Mouse (Mus musculus) CD4-positive, CD25-positive, alpha-beta regulatory T cell, adult 2 months (primary cell): Measurements from ENCODE around the gene Cst11.
"Not testable (repeated sequence)": the region's sequence is repeated elsewhere in the genome, so short reads cannot be mapped to it uniquely, and the experiment has no call there.

ENCODE experiments used
- DNase-seq: peaks from one replicate; pipeline ENCODE4 v3.0.0-alpha.2; 2012; ENCODE audit warnings: low read depth, low spot score

Cst11 gene

DNA sequence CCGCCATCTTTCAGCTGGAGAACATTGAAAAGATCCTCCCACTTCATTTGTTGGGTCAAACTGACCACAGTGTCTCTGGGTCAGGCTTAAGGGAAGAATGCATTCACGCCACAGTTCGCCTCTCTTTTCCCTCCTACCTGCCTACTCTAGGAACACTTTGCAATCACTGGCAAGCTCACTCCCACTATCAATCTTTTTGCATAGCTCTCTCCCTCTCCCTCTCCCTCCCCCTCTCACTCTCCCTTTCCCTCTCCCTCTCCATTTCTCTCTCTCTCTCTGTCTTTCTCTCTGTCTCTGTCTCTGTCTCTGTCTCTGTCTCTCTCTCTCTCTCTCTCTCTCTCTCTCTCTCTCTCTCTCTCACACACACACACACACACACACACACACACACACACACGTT, at the start of gene Cst11:
TSS of gene Cst11 (minus strand) at position 101 of the 400 bp plus-strand sequence.
- not testable (repeated sequence) for DNase-seq

- no peak for DNase-seq
Observed at GRCm38 (mm10) chr2:148819909-148820308, 48.6 kb upstream of the Cst11 start, which contains the start of gene Cst13. Gene Cst13 (plus strand): TSS chr2:148820081.

DNA sequence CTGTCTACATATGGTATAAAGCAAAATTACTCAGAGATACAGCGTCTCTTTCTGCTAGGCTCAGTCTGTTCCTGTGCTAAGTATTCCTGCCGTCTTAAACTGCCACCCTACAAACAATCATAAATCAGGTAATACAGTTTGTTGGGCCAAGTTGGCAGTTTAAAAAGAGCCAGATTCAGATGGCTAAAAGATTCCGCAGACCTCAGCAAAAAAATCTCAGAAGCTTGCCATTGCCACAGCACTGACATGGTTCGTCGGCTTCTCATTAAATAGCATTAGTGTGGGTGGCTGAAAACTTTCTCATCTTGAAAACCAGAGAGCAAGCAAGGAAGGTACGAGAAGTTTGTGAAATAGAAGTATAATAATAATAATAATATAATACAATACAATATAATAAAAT, 35.4 kb upstream of the Cst11 start:
- no peak for DNase-seq

DNA sequence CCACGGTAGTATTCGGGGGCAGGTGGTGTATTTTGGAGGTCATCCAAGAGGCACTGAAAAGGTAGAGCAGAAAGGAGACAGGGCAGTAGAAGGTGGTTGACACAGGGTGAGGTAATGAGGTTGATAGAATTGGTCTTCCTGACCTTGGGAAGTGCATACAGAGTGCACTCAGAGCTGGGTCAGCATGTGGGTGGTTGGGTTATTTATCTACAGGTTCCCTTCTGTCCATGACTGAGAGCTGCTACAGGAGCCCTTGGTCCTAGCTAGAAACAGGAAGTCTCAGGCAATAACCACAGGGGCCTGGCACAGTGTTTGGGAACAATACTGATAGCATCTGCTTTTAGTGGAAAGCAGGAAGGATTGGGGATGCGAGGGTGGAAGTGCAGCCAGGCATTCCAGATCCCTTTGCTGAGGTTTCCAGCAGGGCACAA, 30.2 kb upstream of the Cst11 start:
- no peak for DNase-seq

- no peak for DNase-seq
Observed at GRCm38 (mm10) chr2:148798485-148798884, 27.2 kb upstream of the Cst11 start, which contains the start of gene Cst8. Gene Cst8 (plus strand): TSS chr2:148798785.

DNA sequence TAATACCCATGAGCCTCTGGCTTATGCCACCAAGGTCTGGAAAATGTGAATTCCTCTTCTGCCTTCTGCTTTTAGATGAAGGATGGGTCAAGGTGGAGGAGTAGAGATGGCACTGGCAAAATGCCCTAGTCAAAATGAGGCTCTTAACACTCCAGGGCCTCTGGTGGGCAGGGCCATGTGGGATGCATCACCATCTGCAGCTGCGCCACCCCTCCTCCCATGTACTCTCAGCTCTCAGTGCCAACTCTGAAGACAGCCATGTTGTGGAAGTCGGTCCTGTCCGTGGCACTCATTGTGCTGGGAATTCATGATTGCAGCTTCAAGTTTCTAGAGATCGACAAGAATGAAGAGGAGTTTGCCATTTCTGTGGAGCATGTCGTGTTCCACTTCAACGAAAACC, 17.8 kb upstream of the Cst11 start, which contains the start of gene Cst12:
TSS of gene Cst12 (plus strand) at position 220 of the 400 bp plus-strand sequence.
- DNase-seq, result no peak

DNA sequence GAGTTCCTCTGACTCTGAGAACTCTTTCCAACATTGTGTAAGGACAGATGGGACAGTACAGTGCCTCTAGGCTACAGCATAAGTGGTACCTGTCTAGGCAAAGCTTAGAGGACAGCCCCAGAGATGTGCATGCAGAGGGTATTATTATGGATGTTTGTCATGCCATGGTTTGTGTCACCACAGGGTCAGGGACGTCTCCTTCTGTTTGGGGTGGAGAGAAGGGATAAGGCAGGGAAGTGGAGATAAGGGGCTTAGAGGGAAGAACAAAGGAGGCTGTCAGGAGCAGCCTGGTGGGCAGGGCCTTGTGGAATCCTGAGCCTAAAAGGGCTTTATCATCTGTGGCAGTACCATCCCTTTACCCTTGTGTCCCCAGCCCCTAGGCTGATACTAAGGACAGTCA, 10.4 kb upstream of the Cst11 start, which contains the start of gene 8030411F24Rik:
TSS of gene 8030411F24Rik (plus strand) at position 301 of the 400 bp plus-strand sequence.
- DNase-seq, result no peak

DNA sequence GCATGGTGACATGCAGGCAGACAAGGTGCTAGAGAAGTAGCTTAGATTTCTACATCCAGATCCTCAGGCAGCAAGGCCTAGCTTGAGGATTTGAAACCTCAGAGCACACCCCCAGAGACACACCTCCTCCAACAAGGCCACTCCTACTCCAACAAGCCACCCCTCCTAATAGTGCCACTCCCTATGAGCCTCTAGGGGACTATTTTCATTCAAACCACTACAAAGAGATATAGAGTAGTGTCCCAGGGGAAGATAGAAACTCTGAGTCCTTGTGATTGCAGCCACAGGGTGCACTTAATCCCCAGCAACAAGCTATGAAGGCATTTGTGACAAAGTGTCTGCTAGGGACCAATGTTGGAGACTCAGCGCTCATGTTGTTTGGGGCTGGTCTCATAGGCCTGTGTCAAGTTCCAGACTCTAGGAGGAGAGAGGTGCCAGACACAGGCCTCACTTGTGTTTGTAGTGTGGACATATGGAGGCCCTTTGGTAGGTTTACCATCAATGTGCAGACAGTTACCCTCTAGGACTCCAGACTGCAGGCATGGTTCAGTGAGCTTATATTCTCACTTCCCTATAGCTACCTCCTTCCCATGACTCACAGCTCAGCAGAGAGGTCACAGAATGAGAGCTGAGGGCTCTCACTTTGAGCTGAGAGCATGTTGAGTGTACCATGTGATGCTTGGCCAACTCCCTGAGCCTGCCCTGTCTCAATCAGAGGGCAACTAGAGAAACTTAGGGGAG, 7.5 kb downstream of the Cst11 start:
- no peak for DNase-seq

DNA sequence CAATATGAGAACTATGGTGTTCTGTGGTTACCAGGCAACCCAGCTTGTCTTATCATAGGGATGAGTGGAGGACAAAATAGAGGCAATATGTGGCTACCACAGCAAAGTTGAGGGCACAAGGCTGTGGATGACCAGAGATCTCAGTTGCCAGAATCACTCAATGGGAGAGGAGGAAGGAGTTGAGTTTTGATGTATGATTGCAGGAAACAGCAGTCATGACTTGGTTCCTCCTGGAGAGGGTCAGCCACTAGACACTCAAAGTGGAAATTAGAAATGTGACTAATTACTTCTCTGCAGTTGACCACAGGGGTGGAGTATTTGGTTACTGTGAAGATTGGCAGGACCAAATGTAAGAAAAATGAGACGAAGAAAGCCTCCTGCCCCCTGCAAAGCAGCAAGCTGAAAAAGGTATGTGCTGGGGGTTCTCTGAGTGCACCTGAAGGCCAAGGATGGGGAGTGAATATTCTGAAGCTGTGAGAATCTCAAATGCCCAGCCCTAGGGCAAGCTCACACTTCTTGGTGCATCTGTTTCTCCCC, 16.9 kb downstream of the Cst11 start:
- DNase-seq, result no peak

- peak; percentile 86 for DNase-seq
Observed at GRCm38 (mm10) chr2:148751893-148752813, 19.1 kb downstream of the Cst11 start.

GRCm38 (mm10) chr2:148750058-148750457, 21.2 kb downstream of the Cst11 start, which contains the start of gene Cstl1:
Gene Cstl1 (plus strand): TSS chr2:148750358.
- DNase-seq, result no peak

DNA sequence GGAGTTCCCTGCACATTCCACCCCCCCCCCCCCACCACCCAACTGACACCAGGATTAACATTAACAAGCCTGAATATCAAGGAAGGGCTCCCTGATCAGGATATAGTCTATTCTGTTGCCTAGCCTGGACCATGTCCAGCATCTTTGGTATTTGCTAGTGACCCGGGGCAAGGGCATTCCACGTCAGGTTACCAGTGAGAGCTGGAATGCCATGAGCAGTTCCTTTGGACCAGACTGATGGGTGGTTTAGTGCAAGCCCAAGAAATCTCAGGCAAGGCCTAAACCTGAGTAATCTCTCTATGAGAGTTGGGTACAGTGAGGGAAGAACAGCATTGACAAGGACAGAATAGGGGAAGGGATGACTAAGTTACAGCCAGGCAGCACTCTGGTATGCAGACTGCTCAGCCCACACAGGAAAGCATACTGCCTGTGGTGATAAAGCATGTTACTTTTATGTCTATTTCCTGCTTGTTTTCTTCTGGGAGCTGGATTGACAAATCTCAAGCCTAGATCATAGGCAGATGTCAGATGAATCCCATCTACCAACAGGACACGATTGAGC, 27.4 kb downstream of the Cst11 start:
- DNase-seq, result no peak

- DNase-seq, result no peak
Observed at GRCm38 (mm10) chr2:148743001-148743400, 28.3 kb downstream of the Cst11 start.

- peak; percentile 78 for DNase-seq
Observed at GRCm38 (mm10) chr2:148732327-148733000, 38.8 kb downstream of the Cst11 start, which contains the start of gene Napb. Gene Napb (minus strand): TSS chr2:148732467.

DNA sequence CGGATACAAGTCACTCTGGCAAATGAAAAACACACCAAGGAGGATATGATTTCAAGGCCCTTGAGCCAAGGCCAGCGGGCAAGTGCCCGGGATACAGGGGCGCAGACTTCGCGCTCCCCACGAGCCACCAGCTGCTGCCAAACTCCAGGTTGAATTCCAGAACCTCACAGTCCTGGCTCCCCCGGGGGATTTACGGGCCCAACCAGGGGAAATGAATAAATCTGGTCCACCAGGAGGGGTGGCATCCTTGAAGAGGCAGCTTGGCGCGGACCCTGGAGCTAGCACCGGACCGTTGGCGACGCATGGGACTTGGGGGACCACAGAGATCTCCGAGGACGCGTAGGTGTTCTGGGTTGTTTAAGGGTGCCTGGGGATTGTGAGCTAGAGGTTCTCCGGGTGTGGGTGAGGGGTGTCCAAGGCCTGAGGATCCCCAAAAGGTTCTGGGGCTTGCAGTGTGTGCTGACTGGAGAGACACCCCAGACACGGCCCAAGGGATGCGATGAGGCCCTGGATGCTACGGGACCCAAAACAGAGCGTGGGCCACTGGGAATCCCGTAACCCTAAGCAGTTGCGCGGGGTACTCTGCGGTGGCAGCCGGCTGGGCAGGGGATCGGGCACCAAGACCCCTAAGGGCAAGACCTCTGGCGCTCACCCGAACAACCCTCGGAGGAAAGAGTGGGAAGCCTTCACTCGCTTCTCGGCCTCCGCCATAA, 39.5 kb downstream of the Cst11 start:
- no peak for DNase-seq

DNA sequence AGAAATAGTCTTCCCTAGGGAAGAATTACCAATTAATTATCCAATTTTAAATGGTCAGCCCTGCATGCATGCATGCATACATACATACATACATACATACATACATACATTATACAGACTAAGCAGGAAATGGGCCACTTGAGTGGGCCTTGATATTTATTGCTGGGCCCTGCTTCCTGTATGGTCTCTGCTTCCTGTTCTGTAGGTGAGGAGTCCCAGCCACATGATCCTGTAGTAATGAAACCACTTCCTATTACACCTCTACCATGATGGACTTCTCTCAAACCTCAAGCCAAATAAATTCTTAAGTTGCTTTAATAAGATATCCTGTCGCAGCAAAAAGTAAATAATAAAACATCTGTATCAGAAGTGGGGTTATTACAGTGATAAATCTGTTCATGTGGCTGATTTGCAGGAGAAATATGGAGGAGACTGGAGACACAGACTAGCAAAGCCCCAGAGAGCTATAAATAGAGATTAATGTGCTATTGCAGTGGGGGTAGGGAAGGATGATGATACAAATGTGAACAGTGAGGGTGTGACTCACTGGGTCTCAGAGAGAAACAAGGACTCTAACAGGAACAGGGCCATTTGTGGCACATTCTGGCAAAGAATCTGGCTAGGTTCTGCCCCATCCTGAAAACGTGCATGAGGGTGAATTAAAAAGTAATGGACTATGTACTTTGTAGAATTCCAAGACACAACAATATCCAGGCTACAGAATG, 51.9 kb downstream of the Cst11 start:
- DNase-seq, result no peak
